Mouse (Mus musculus) G1E (cell line): Measurements from ENCODE around the gene Scn8a.

ENCODE experiments used
- CTCF ChIP-seq: IDR thresholded peaks from 2 replicates; pipeline ENCODE4 v1.5.1; 2012; ENCODE audit warnings: low read depth, low read length, inconsistent platforms, mixed read lengths
- GATA1 ChIP-seq: IDR thresholded peaks from 2 replicates; pipeline ENCODE4 v1.6.1; 2012; ENCODE audit warnings: borderline replicate concordance, low read length, inconsistent platforms, mixed read lengths
- POLR2AphosphoS5 ChIP-seq: IDR thresholded peaks from 2 replicates; pipeline ENCODE4 v1.6.1; 2012; ENCODE audit warnings: low read depth, low read length, inconsistent platforms; ENCODE audit not compliant: insufficient replicate concordance
- TAL1 ChIP-seq: conservative IDR thresholded peaks from 2 replicates; pipeline ENCODE4 v1.6.1; 2012; ENCODE audit warnings: low read depth, low read length, inconsistent platforms, mixed read lengths

- TF ChIP-seq CTCF: no peak
- TF ChIP-seq POLR2AphosphoS5: no peak
- TF ChIP-seq TAL1: no peak
- TF ChIP-seq GATA1: no peak
Observed at GRCm38 (mm10) chr15:101074067-101074466, 204.4 kb downstream of the Scn8a start.
